In the genomic region with DNA sequence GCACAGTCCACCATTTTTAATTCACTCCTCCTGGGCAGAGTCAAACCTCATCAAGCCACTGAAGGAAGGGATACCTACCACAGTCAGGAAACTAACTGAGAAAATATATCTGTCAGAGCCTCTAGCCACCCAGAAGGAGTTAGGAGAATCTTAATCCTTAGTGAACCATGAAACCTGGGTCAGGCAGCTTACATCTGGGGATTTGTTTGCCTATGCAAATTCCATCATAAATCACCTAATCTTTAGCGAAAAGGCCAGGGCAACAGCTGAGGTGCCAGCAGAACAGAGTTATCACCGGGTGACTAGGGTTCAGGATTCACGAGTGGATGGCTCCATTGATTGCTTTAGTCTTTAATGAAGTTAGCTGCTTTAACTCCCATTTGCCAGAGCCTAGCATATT, we compare ENCODE assay signal across 20 mouse cellular contexts.
DNase-seq lines count a peak whose midpoint lies in the region; ATAC-seq and TF ChIP-seq lines count a peak whose summit lies in the region.
"Had no signal": no experiment of that assay in that cellular context is flagged by ENCODE, and none has a peak within 500 bp of the region (broad histone marks: within the 10 kb centered on the region; RNA-seq: fewer than 3 reads in every experiment).

No protein-coding gene starts in this region.

- intact Hi-C loops in heart, adult 2 months (cut with DNase I) = loop anchor here (5.0 kb wide), 2 partner anchors 521 to 791 kb away; no protein-coding TSS in a partner anchor

- H3K27me3 ChIP-seq in kidney, embryonic 15.5 days = no peaks in the 10 kb centered on the region
- no peaks in the 10 kb centered on the region for H3K27me3 ChIP-seq in neural tube, embryonic 11.5 days (ENCODE audit: control insufficient read depth, insufficient read depth, low read length)
- no peaks in the 10 kb centered on the region for H3K27me3 ChIP-seq in liver, postnatal 0 days (ENCODE audit: insufficient read depth, low read length)
- no peaks in the 10 kb centered on the region for H3K27me3 ChIP-seq in heart, adult 2 months (ENCODE audit: control insufficient read depth, insufficient read depth, low read length)
- H3K27me3 ChIP-seq: CH12.LX; heart, embryonic 13.5 days; hindbrain, embryonic 15.5 days; megakaryocyte, embryonic 14.5 days had no signal

- no peak overlapping the region for H3K4me3 ChIP-seq in kidney, embryonic 15.5 days (replicated peaks)
- no peak overlapping the region for H3K4me3 ChIP-seq in neural tube, embryonic 11.5 days (ENCODE audit: low read depth, low read length)
- H3K4me3 ChIP-seq in liver, postnatal 0 days (ENCODE audit: low read depth, low read length) = no peak overlapping the region
- no peak overlapping the region for H3K4me3 ChIP-seq in heart, adult 2 months
- H3K4me3 ChIP-seq: forebrain, embryonic 10.5 days; gastrocnemius, adult 2 months; heart, embryonic 13.5 days; hindbrain, embryonic 15.5 days; megakaryocyte, embryonic 14.5 days had no signal

- no peak for TF ChIP-seq POLR2A in heart, adult 2 months (IDR thresholded peaks at IDR 0.05; ENCODE audit: insufficient read depth, low read depth, low read length)

- H3K9ac ChIP-seq in kidney, embryonic 15.5 days = no peak overlapping the region
- no peak overlapping the region for H3K9ac ChIP-seq in neural tube, embryonic 11.5 days (ENCODE audit: low read length)
- H3K9ac ChIP-seq in liver, postnatal 0 days (replicated peaks) = no peak overlapping the region
- H3K9ac ChIP-seq in heart, adult 2 months (ENCODE audit: low read depth, low read length) = no peak overlapping the region
- H3K9ac ChIP-seq: heart, embryonic 13.5 days; hindbrain, embryonic 15.5 days had no signal

- no peaks in the 10 kb centered on the region for H3K9me3 ChIP-seq in kidney, embryonic 15.5 days (replicated peaks)
- H3K9me3 ChIP-seq in neural tube, embryonic 11.5 days (ENCODE audit: control insufficient read depth, low read length) = no peaks in the 10 kb centered on the region
- no peaks in the 10 kb centered on the region for H3K9me3 ChIP-seq in liver, postnatal 0 days (ENCODE audit: low read length)
- H3K9me3 ChIP-seq: forebrain, embryonic 10.5 days; heart, embryonic 13.5 days; hindbrain, embryonic 15.5 days; megakaryocyte, embryonic 14.5 days had no signal

- no peak for TF ChIP-seq CTCF in liver, postnatal 0 days (IDR thresholded peaks at IDR 0.05; ENCODE audit: low read depth)
- no peak for TF ChIP-seq CTCF in heart, adult 2 months (IDR thresholded peaks at IDR 0.05)

- peaks cover 9% of the 10 kb centered on the region for H3K4me1 ChIP-seq in kidney, embryonic 15.5 days
- no peaks in the 10 kb centered on the region; the same call in 1 of the 2 replicates for H3K4me1 ChIP-seq in neural tube, embryonic 11.5 days (ENCODE audit: control insufficient read depth, insufficient read depth, low read length)
- H3K4me1 ChIP-seq in liver, postnatal 0 days (ENCODE audit: insufficient read depth) = no peaks in the 10 kb centered on the region
- H3K4me1 ChIP-seq in heart, adult 2 months (ENCODE audit: control insufficient read depth, insufficient read depth, low read length) = no peaks in the 10 kb centered on the region
- H3K4me1 ChIP-seq: hindbrain, embryonic 15.5 days; megakaryocyte, embryonic 14.5 days had no signal

- no peaks in the 10 kb centered on the region for H3K79me2 ChIP-seq in heart, adult 2 months (replicated peaks; ENCODE audit: control insufficient read depth, insufficient read depth, low read length)

- no peak overlapping the region for H3K4me2 ChIP-seq in kidney, embryonic 15.5 days
- no peak overlapping the region for H3K4me2 ChIP-seq in neural tube, embryonic 11.5 days (ENCODE audit: low read depth)
- H3K4me2 ChIP-seq in liver, postnatal 0 days (ENCODE audit: low read depth, low read length) = no peak overlapping the region
- H3K4me2 ChIP-seq: heart, embryonic 13.5 days; hindbrain, embryonic 15.5 days; liver, embryonic 11.5 days had no signal

- peak; percentile 95 for ATAC-seq in kidney, embryonic 15.5 days (replicated peaks; ENCODE audit: low FRiP score)
- ATAC-seq in neural tube, embryonic 11.5 days (ENCODE audit: insufficient read depth, low FRiP score, low TSS enrichment) = peak; percentile 88
- no peak for ATAC-seq in liver, postnatal 0 days
- ATAC-seq: intestine, postnatal 0 days had no signal

- no peak for TF ChIP-seq EP300 in liver, postnatal 0 days (IDR thresholded peaks at IDR 0.05; ENCODE audit: low read depth)
- TF ChIP-seq EP300 in heart, adult 2 months (IDR thresholded peaks at IDR 0.05; ENCODE audit: insufficient read depth, low read depth, low read length) = no peak

- 6% methylated on average over 3 of the region's 3 CpGs for WGBS in kidney, embryonic 15.5 days
- 6% methylated on average over 3 of the region's 3 CpGs for WGBS in neural tube, embryonic 11.5 days
- 26% methylated on average over 3 of the region's 3 CpGs for WGBS in liver, postnatal 0 days (ENCODE audit: insufficient replicate concordance)
- WGBS in heart, adult 2 months = 67% methylated on average over 3 of the region's 3 CpGs

- no peak for DNase-seq in kidney, adult 11 months
- DNase-seq in retina, embryonic 14.5 days (ENCODE audit: low spot score) = peak; percentile 37
- no peak for DNase-seq in retina, postnatal 1 day
- DNase-seq in neural tube, embryonic 11.5 days (ENCODE audit: low spot score) = peak; percentile 37
- no peak for DNase-seq in liver, postnatal 0 days
- DNase-seq in heart, adult 2 months = no peak
- DNase-seq: cerebellum, adult 11-12 months; cerebellum, postnatal 25 days; heart, postnatal 36 days; lung, adult 2 months; thymus, postnatal 14 days had no signal

- no peak overlapping the region for H3K27ac ChIP-seq in kidney, embryonic 15.5 days
- H3K27ac ChIP-seq in neural tube, embryonic 11.5 days (ENCODE audit: low read depth, low read length) = no peak overlapping the region
- H3K27ac ChIP-seq in liver, postnatal 0 days (ENCODE audit: low read depth) = no peak overlapping the region
- no peak overlapping the region for H3K27ac ChIP-seq in heart, adult 2 months
- H3K27ac ChIP-seq: forebrain, embryonic 10.5 days; gastrocnemius, adult 2 months; heart, embryonic 13.5 days; hindbrain, embryonic 15.5 days had no signal

- no peaks in the 10 kb centered on the region for H3K36me3 ChIP-seq in kidney, embryonic 15.5 days
- H3K36me3 ChIP-seq in neural tube, embryonic 11.5 days (ENCODE audit: control insufficient read depth, insufficient read depth, low read length) = no peaks in the 10 kb centered on the region
- no peaks in the 10 kb centered on the region for H3K36me3 ChIP-seq in liver, postnatal 0 days (replicated peaks; ENCODE audit: insufficient read depth, low read length)
- no peaks in the 10 kb centered on the region for H3K36me3 ChIP-seq in heart, adult 2 months (ENCODE audit: control insufficient read depth, insufficient read depth, low read length)
- H3K36me3 ChIP-seq: forebrain, embryonic 10.5 days; heart, embryonic 13.5 days; hindbrain, embryonic 15.5 days had no signal

Comparison
In these comparisons a context has a peak if more than half of its experiments do, and no peak if none do; other contexts are left out.
1. DNase-seq: peak in retina, embryonic 14.5 days (single experiment) and neural tube, embryonic 11.5 days (single experiment); none in kidney, adult 11 months (single experiment), retina, postnatal 1 day (single experiment), liver, postnatal 0 days (single experiment) and heart, adult 2 months (0 of 2).